Mouse (Mus musculus) liver, embryonic 11.5 days (tissue): ENCODE results near the gene Defb28. TPM values are rescaled to one million over a fixed set of nuclear protein-coding genes. Genes with fewer than 3 reads are reported as not detected.

ENCODE experiments used
- polyA plus RNA-seq: library from polyadenylated mRNA; unstranded; fragments of >200 nt; fragmentation: Nextera tagmentation; extraction: Ambion mirVana; gene quantifications from 2 replicates; pipeline ENCODE4 v1.2.1, GENCODE M21; 2014

The Defb28 gene
- polyA plus RNA-seq, 1 experiment from 2014 or later, result not detected

Other genes starting within 250 kb of the Defb28 start
- 25.1 and 25.9 TPM in 2 replicates for gene Tbc1d20, start 224.4 kb upstream of the Defb28 start, polyA plus RNA-seq
- gene Rbck1, start 185.6 kb upstream of the Defb28 start, polyA plus RNA-seq, result 104 and 105 TPM in 2 replicates
- 13.9 and 18.1 TPM in 2 replicates for gene Trib3, start 174.2 kb upstream of the Defb28 start, polyA plus RNA-seq
- 0.45 and 0.49 TPM in 2 replicates for gene Nrsn2, start 141.6 kb upstream of the Defb28 start, polyA plus RNA-seq
- 8.5 and 9.8 TPM in 2 replicates for gene Sox12, start 120.2 kb upstream of the Defb28 start, polyA plus RNA-seq
- gene Zcchc3, start 103.2 kb upstream of the Defb28 start, polyA plus RNA-seq, result 41.6 and 44.6 TPM in 2 replicates
- 0.31 and 1.1 TPM in 2 replicates for gene 6820408C15Rik, start 102.7 kb upstream of the Defb28 start, polyA plus RNA-seq
- gene Defb23, start 53.6 kb upstream of the Defb28 start, polyA plus RNA-seq, result not detected in 2 replicates
- gene Defb20, start 41.2 kb upstream of the Defb28 start, polyA plus RNA-seq, result not detected in 2 replicates
- gene Defb22, start 28.1 kb upstream of the Defb28 start, polyA plus RNA-seq, result not detected in 2 replicates
- gene Defb26, start 6.6 kb upstream of the Defb28 start, polyA plus RNA-seq, result not detected in 2 replicates
- not detected in 2 replicates for gene Defb29, start 21.8 kb downstream of the Defb28 start, polyA plus RNA-seq
- not detected in 2 replicates for gene Gm17416, start 51.1 kb downstream of the Defb28 start, polyA plus RNA-seq
- not detected in 2 replicates for gene Defb21, start 54.5 kb downstream of the Defb28 start, polyA plus RNA-seq
- not detected in 2 replicates for gene Defb19, start 62.1 kb downstream of the Defb28 start, polyA plus RNA-seq
- not detected in 2 replicates for gene Defb45, start 81.1 kb downstream of the Defb28 start, polyA plus RNA-seq
- gene Defb36, start 86.1 kb downstream of the Defb28 start, polyA plus RNA-seq, result not detected in 2 replicates
- not detected in 2 replicates for gene Defb25, start 104.8 kb downstream of the Defb28 start, polyA plus RNA-seq
- 1.2 and 1.6 TPM in 2 replicates for gene Rem1, start 108.7 kb downstream of the Defb28 start, polyA plus RNA-seq
- 88.6 and 92.1 TPM in 2 replicates for gene H13, start 151.2 kb downstream of the Defb28 start, polyA plus RNA-seq
- 31.5 and 37.1 TPM in 2 replicates for gene Mcts2, start 168.8 kb downstream of the Defb28 start, polyA plus RNA-seq
- gene Id1, start 218.0 kb downstream of the Defb28 start, polyA plus RNA-seq, result 52.7 and 56.3 TPM in 2 replicates
- 6.7 and 8.5 TPM in 2 replicates for gene Cox4i2, start 235.9 kb downstream of the Defb28 start, polyA plus RNA-seq